Mouse (Mus musculus): Measurements from ENCODE around the gene Rimbp2. TPM values are rescaled to one million over a fixed set of nuclear protein-coding genes. Genes with fewer than 3 reads are reported as not detected.
"Not testable (repeated sequence)": the region's sequence is repeated elsewhere in the genome, so short reads cannot be mapped to it uniquely, and the experiment has no call there.

Gene Rimbp2
- polyA plus RNA-seq, 2 experiments = 0.03 to 0.30 TPM

DNA sequence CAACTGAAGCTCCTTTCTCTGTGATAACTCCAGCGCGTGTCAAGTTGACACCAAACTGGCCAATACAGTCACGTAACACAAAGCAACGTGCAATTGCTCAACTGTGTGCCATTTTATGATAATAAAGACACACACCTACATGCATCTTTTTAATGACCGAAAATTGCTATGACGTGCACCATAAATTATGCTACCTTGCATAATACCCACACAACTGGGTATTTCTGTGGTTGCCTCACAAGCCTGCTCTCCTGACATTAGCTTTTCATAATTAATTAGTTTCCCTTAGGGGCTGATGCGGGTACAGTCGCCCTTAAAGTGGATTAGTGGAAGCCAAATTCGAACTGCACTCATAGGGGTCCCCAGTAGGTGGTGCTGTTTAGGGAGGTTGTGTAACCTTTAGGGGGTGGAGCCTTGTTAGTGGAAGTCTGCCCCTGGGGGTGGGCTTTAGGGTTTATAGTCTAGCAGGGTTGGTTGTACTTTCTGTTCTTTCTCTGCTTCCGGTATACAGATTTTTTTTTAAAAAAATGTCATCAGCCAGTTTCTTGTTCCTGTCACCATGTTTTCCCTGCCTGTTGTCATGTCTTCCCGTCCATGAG lies 220.8 kb downstream of the Rimbp2 start:
- 64% methylated on average over 11 of the region's 11 CpGs for WGBS
- Histone ChIP-seq H3K36me3 (ENCODE audit: control insufficient read depth, insufficient read depth, low read length) (no peaks in the 10 kb centered on the region), H3K27me3 (ENCODE audit: control insufficient read depth, insufficient read depth, low read length) (no peaks in the 10 kb centered on the region), H3K4me3 (replicated peaks; ENCODE audit: low read length) (no peak overlapping the region), H3K4me2 (replicated peaks; ENCODE audit: low read depth, low read length, severe bottlenecking) (no peak overlapping the region), H3K9ac (ENCODE audit: low read depth, low read length, severe bottlenecking) (no peak overlapping the region), H3K27ac (replicated peaks; ENCODE audit: low read depth, low read length) (no peak overlapping the region), H3K4me1 (ENCODE audit: control insufficient read depth, insufficient read depth, low read length) (no peaks in the 10 kb centered on the region), H3K9me3 (ENCODE audit: control insufficient read depth, low read length) (no peaks in the 10 kb centered on the region)
- no peak for TF ChIP-seq POLR2A (IDR thresholded peaks at IDR 0.05; ENCODE audit: borderline replicate concordance, extremely low read depth, insufficient read depth, insufficient read length)
- DNase-seq (ENCODE audit: low spot score) (no peak), ATAC-seq (ENCODE audit: low FRiP score, low read depth) (no peak)

DNA sequence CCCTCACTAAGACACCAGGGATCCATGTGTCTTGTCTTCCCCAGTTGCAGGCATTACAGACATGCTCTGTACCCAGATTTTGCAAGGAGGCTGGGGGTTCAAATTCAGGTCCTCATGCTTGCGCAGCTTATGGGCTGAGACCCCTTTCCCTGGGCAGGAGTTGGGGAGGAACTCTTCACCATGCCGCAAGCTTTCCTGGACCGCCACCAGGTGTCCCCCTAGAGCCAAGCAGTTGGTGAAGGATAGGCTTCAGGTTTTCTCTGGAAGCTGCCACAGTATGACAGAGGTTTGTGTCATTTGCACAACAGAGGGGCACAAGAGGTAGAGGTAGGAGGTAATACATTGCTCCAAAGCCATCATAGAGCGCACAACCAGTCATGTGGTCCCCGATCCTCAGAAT lies 222.7 kb downstream of the Rimbp2 start:
- no peak overlapping the region for H3K27ac ChIP-seq (replicated peaks; ENCODE audit: low read depth, low read length)
- H3K27me3 ChIP-seq (ENCODE audit: control insufficient read depth, insufficient read depth, low read length) = no peaks in the 10 kb centered on the region
- H3K4me2 ChIP-seq (replicated peaks; ENCODE audit: low read depth, low read length, severe bottlenecking) = no peak overlapping the region
- 47% methylated on average over 5 of the region's 5 CpGs for WGBS
- H3K36me3 ChIP-seq (ENCODE audit: control insufficient read depth, insufficient read depth, low read length) = no peaks in the 10 kb centered on the region
- H3K9me3 ChIP-seq (ENCODE audit: control insufficient read depth, low read length) = no peaks in the 10 kb centered on the region
- no peak overlapping the region for H3K9ac ChIP-seq (ENCODE audit: low read depth, low read length, severe bottlenecking)
- DNase-seq (ENCODE audit: low spot score) (peak; percentile 5), ATAC-seq (ENCODE audit: low FRiP score, low read depth) (no peak)
- TF ChIP-seq POLR2A (IDR thresholded peaks at IDR 0.05; ENCODE audit: borderline replicate concordance, extremely low read depth, insufficient read depth, insufficient read length) = no peak
- no peak overlapping the region for H3K4me3 ChIP-seq (replicated peaks; ENCODE audit: low read length)
- no peaks in the 10 kb centered on the region for H3K4me1 ChIP-seq (ENCODE audit: control insufficient read depth, insufficient read depth, low read length)

DNA sequence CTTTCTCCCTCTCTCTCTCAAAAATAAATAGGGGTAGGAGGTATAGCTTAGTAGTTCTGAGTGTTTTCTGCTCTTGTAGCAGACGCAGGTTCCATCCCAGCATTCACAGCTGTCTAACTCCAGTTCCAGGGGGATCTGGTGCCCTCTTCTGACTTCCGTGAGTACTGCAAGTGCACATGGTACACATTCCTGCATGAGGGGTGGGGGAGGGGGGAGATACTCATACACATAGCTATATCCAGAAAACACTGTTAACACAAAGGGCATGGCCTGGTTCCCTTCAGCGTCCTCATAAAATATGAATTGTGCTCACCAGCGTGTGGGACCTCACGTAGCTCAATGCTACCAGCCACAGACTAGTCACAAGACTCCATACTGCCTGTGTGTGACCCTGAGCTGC lies 223.9 kb downstream of the Rimbp2 start:
- WGBS = 70% methylated on average over 5 of the region's 5 CpGs
- H3K4me2 ChIP-seq (replicated peaks; ENCODE audit: low read depth, low read length, severe bottlenecking) = no peak overlapping the region

DNA sequence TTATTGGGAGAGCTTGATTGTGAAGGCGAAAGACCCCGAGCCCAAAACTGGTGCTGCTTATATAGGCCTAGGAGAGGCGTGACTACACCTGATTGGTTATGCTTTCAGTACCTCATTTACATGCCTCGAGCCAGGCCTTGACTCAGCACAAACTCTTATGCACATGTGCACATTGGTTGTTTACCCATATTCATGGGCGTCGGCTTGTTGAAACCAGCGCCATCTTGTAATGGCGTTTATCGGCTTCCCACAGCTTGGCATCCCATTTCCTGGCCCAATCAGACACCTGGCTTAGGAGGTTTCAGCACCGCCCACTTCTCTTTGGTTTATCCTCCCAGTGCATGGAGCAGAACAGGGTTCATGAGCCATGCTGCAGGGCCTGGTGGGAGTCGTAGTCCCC lies 232.8 kb downstream of the Rimbp2 start:
- not testable (repeated sequence) for H3K4me1 ChIP-seq (ENCODE audit: control insufficient read depth, insufficient read depth, low read length); H3K27me3 ChIP-seq (ENCODE audit: control insufficient read depth, insufficient read depth, low read length); H3K36me3 ChIP-seq (ENCODE audit: control insufficient read depth, insufficient read depth, low read length); H3K9ac ChIP-seq (ENCODE audit: low read depth, low read length, severe bottlenecking); H3K4me3 ChIP-seq (replicated peaks; ENCODE audit: low read length); H3K27ac ChIP-seq (replicated peaks; ENCODE audit: low read depth, low read length); H3K9me3 ChIP-seq (ENCODE audit: control insufficient read depth, low read length); H3K4me2 ChIP-seq (replicated peaks; ENCODE audit: low read depth, low read length, severe bottlenecking); DNase-seq (ENCODE audit: low spot score); ATAC-seq (ENCODE audit: low FRiP score, low read depth)
- WGBS = 93% methylated on average over 11 of the region's 11 CpGs

More for the DNA sequence above, 223.9 kb downstream of the Rimbp2 start:
- H3K36me3 ChIP-seq (ENCODE audit: control insufficient read depth, insufficient read depth, low read length) = no peaks in the 10 kb centered on the region
- no peaks in the 10 kb centered on the region for H3K27me3 ChIP-seq (ENCODE audit: control insufficient read depth, insufficient read depth, low read length)
- DNase-seq (ENCODE audit: low spot score) (no peak), ATAC-seq (ENCODE audit: low FRiP score, low read depth) (no peak)
- H3K27ac ChIP-seq (replicated peaks; ENCODE audit: low read depth, low read length) = no peak overlapping the region
- no peak overlapping the region for H3K9ac ChIP-seq (ENCODE audit: low read depth, low read length, severe bottlenecking)
- H3K4me3 ChIP-seq (replicated peaks; ENCODE audit: low read length) = no peak overlapping the region
- TF ChIP-seq POLR2A (IDR thresholded peaks at IDR 0.05; ENCODE audit: borderline replicate concordance, extremely low read depth, insufficient read depth, insufficient read length) = no peak
- no peaks in the 10 kb centered on the region for H3K4me1 ChIP-seq (ENCODE audit: control insufficient read depth, insufficient read depth, low read length)
- H3K9me3 ChIP-seq (ENCODE audit: control insufficient read depth, low read length) = no peaks in the 10 kb centered on the region

DNA sequence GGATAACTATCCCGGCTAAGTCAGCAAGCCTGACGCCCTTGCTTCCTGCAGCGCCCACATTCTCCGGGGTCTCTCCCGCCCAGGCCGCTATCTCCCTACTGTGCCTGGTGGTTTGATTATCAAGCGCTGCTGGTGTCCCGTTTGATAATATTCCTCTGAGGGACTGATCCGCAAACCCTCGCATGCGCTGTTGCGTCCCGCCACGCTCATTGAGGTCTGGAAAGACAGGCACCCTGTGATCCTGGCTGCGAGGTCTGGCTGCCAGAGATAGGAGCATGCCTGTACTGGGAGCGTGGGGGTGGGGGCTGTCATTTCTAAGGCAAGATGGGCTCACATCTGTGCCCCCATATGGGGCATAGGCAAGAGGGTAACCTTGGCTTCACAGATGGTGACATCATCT lies 238.1 kb downstream of the Rimbp2 start:
- TF ChIP-seq POLR2A (IDR thresholded peaks at IDR 0.05; ENCODE audit: borderline replicate concordance, extremely low read depth, insufficient read depth, insufficient read length) = no peak
- 76% methylated on average over 16 of the region's 16 CpGs for WGBS
- no peak for DNase-seq (ENCODE audit: low spot score)
- ATAC-seq (ENCODE audit: low FRiP score, low read depth) = no peak
- Histone ChIP-seq H3K9ac (ENCODE audit: low read depth, low read length, severe bottlenecking) (no peak overlapping the region), H3K27me3 (ENCODE audit: control insufficient read depth, insufficient read depth, low read length) (no peaks in the 10 kb centered on the region), H3K4me3 (replicated peaks; ENCODE audit: low read length) (no peak overlapping the region), H3K9me3 (ENCODE audit: control insufficient read depth, low read length) (no peaks in the 10 kb centered on the region), H3K4me1 (ENCODE audit: control insufficient read depth, insufficient read depth, low read length) (no peaks in the 10 kb centered on the region), H3K4me2 (replicated peaks; ENCODE audit: low read depth, low read length, severe bottlenecking) (no peak overlapping the region), H3K36me3 (ENCODE audit: control insufficient read depth, insufficient read depth, low read length) (no peaks in the 10 kb centered on the region), H3K27ac (replicated peaks; ENCODE audit: low read depth, low read length) (no peak overlapping the region)

DNA sequence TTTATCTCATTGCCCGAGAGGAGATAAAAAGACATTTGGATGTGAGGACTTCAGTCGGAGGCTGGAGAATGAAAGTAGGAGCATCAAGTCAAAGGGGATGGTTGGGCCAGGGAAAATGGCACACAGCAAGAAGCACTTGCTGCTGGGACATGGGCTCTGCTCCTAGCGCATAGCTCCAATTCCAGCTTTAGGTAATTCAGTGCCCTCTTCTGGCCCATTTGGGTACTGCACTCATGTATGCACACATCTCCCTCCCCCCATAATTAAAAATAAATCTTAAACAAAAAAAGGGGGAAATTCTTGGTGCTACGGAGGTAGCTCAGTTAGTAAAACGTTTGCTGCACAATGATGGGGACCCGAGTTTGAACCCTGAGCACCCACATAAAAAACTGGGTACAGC lies 241.4 kb downstream of the Rimbp2 start:
- no peak overlapping the region for H3K27ac ChIP-seq (replicated peaks; ENCODE audit: low read depth, low read length)
- H3K27me3 ChIP-seq (ENCODE audit: control insufficient read depth, insufficient read depth, low read length) = no peaks in the 10 kb centered on the region
- H3K9ac ChIP-seq (ENCODE audit: low read depth, low read length, severe bottlenecking) = no peak overlapping the region
- no peak for TF ChIP-seq POLR2A (IDR thresholded peaks at IDR 0.05; ENCODE audit: borderline replicate concordance, extremely low read depth, insufficient read depth, insufficient read length)
- no peaks in the 10 kb centered on the region for H3K4me1 ChIP-seq (ENCODE audit: control insufficient read depth, insufficient read depth, low read length)
- no peaks in the 10 kb centered on the region for H3K36me3 ChIP-seq (ENCODE audit: control insufficient read depth, insufficient read depth, low read length)
- DNase-seq (ENCODE audit: low spot score) (no peak), ATAC-seq (ENCODE audit: low FRiP score, low read depth) (no peak)
- no peaks in the 10 kb centered on the region for H3K9me3 ChIP-seq (ENCODE audit: control insufficient read depth, low read length)
- no peak overlapping the region for H3K4me2 ChIP-seq (replicated peaks; ENCODE audit: low read depth, low read length, severe bottlenecking)
- no peak overlapping the region for H3K4me3 ChIP-seq (replicated peaks; ENCODE audit: low read length)
- 83% methylated on average over 6 of the region's 6 CpGs for WGBS

All from limb, embryonic 14.5 days (tissue).